ENCODE assay signal across 17 mouse cellular contexts in the genomic region with DNA sequence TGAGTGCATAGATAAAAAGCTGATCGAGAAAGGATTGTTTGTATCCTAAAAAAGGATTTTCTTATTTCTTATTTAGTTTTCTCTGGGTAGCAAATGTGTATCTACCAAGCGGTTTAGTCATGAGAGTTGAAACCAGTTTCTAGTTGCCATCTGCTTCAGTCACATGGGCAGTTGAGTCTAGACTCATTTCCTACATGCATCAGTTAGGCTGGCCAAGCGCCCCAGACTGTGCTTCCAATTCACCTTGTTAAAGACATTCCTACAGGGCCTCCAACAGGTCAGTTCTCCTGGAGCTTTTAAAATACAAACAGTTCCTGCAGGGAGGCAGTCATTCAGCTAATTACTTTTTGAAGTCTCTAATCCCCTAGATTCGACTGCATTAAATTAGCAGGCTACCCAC.
DNase-seq lines count a peak whose midpoint lies in the region; ATAC-seq and TF ChIP-seq lines count a peak whose summit lies in the region.
"Had no signal": no experiment of that assay in that cellular context is flagged by ENCODE, and none has a peak within 500 bp of the region (broad histone marks: within the 10 kb centered on the region; RNA-seq: fewer than 3 reads in every experiment).

No protein-coding gene starts in this region.

- no peak overlapping the region for H3ac ChIP-seq in myocyte (ENCODE audit: control insufficient read depth, insufficient read length)

- peaks cover 54% of the 10 kb centered on the region for H3K4me1 ChIP-seq in heart, embryonic 16.5 days (ENCODE audit: control insufficient read depth, insufficient read depth, low read length)
- H3K4me1 ChIP-seq: hindbrain, embryonic 12.5 days had no signal

- DNase-seq in embryo, embryonic 11 days: peak; percentile 55
- DNase-seq in embryo, embryonic 10 days (ENCODE audit: low spot score): no peak
- no peak for DNase-seq in heart, postnatal 4 days
- peak; percentile 64 for DNase-seq in cerebellum, adult 9-11 months
- DNase-seq in adrenal gland, postnatal 25 days: no peak
- DNase-seq: gastrocnemius, postnatal 25 days; kidney, adult 9 months; lung, postnatal 10 days; right cerebral cortex, adult 18-20 months; thymus, adult 2 months had no signal

- no peaks in the 10 kb centered on the region for H3K27me3 ChIP-seq in heart, embryonic 16.5 days (ENCODE audit: control insufficient read depth, insufficient read depth, low read length)
- H3K27me3 ChIP-seq in myocyte (ENCODE audit: control insufficient read depth, insufficient read depth, insufficient read length): no peaks in the 10 kb centered on the region
- H3K27me3 ChIP-seq: hindbrain, embryonic 12.5 days had no signal

- no peak overlapping the region for H3K4me2 ChIP-seq in heart, embryonic 16.5 days (ENCODE audit: low read depth, low read length)
- no peak overlapping the region for H3K4me2 ChIP-seq in myocyte (ENCODE audit: low read depth)
- H3K4me2 ChIP-seq: hindbrain, embryonic 12.5 days; liver, embryonic 11.5 days; midbrain, embryonic 11.5 days had no signal

- peak overlapping the region; percentile 49; the same call in 1 of the 2 replicates for H3K9ac ChIP-seq in heart, embryonic 16.5 days (ENCODE audit: low read length)
- H3K9ac ChIP-seq: hindbrain, embryonic 12.5 days had no signal

- peaks cover 5% of the 10 kb centered on the region for H3K36me3 ChIP-seq in heart, embryonic 16.5 days (ENCODE audit: control insufficient read depth, insufficient read depth)
- H3K36me3 ChIP-seq in myocyte (ENCODE audit: control insufficient read depth, insufficient read depth): peaks cover 3% of the 10 kb centered on the region
- H3K36me3 ChIP-seq: embryonic facial prominence, embryonic 10.5 days had no signal

- peak overlapping the region; percentile 90 for H3K27ac ChIP-seq in heart, embryonic 16.5 days (ENCODE audit: low read length)
- H3K27ac ChIP-seq: embryonic facial prominence, embryonic 10.5 days; hindbrain, embryonic 12.5 days had no signal

- TF ChIP-seq POLR2A in myocyte (IDR thresholded peaks at IDR 0.05; ENCODE audit: insufficient read length, low read depth): no peak

- no peak overlapping the region for H3K4me3 ChIP-seq in heart, embryonic 16.5 days (ENCODE audit: low read length)
- no peak overlapping the region for H3K4me3 ChIP-seq in myocyte
- H3K4me3 ChIP-seq: embryonic facial prominence, embryonic 10.5 days; hindbrain, embryonic 12.5 days had no signal

- no peaks in the 10 kb centered on the region for H3K9me3 ChIP-seq in heart, embryonic 16.5 days (replicated peaks; ENCODE audit: control insufficient read depth, low read length)
- H3K9me3 ChIP-seq: embryonic facial prominence, embryonic 10.5 days; hindbrain, embryonic 12.5 days had no signal

- WGBS in heart, embryonic 16.5 days: 68% methylated on average over 4 of the region's 4 CpGs

- peaks cover 38% of the 10 kb centered on the region for H3K79me2 ChIP-seq in myocyte (ENCODE audit: control insufficient read depth, insufficient read depth)

- no peak for ATAC-seq in heart, embryonic 16.5 days (replicated peaks; ENCODE audit: extremely low read depth, insufficient read depth, low FRiP score)
- no peak for ATAC-seq in megakaryocyte progenitor cell, adult 5-6 weeks (replicated peaks; ENCODE audit: poor library complexity)

TF ChIP-seq in myocyte, 11 proteins besides CTCF, POLR2A, EP300 and RAD21:
- TF ChIP-seq USF1 (IDR thresholded peaks at IDR 0.05; ENCODE audit: low read depth): peak; percentile 61
- no peak for TF ChIP-seq MYOG (IDR thresholded peaks at IDR 0.05; ENCODE audit: control insufficient read depth in 1 of 3, insufficient read depth in 1 of 3, insufficient read length in 2 of 3, low read depth in 2 of 3)
- TF ChIP-seq REST (IDR thresholded peaks at IDR 0.05; ENCODE audit: insufficient read depth, insufficient read length): no peak
- no peak for TF ChIP-seq MYOD1 (IDR thresholded peaks at IDR 0.05; ENCODE audit: control insufficient read depth in 1 of 3, insufficient read length in 2 of 3, low read depth in 2 of 3)
- TF ChIP-seq E2F4 (IDR thresholded peaks at IDR 0.05; ENCODE audit: insufficient read depth): no peak

Comparison
In these comparisons a context has a peak if more than half of its experiments do, and no peak if none do; other contexts are left out.
1. DNase-seq: peak in embryo, embryonic 11 days (single experiment) and cerebellum, adult 9-11 months (single experiment); none in embryo, embryonic 10 days (single experiment), heart, postnatal 4 days (single experiment) and adrenal gland, postnatal 25 days (single experiment).